Mouse (Mus musculus): ENCODE results near the gene Tufm. TPM values are rescaled to one million over a fixed set of nuclear protein-coding genes. Genes with fewer than 3 reads are reported as not detected.

Tufm gene
- polyA plus RNA-seq, 1 experiment from 2014 or later: 106 TPM

- 0% methylated on average over 40 of the region's 40 CpGs for WGBS
- Histone ChIP-seq H3K9me3 (ENCODE audit: control insufficient read depth, low read length) (no peaks in the 10 kb centered on the region), H3K9ac (ENCODE audit: low read length) (peak overlapping the region; percentile 99), H3K4me2 (ENCODE audit: low read depth, low read length) (peak overlapping the region; percentile 75), H3K4me1 (replicated peaks; ENCODE audit: control insufficient read depth, insufficient read depth, low read length) (peaks cover 12% of the 10 kb centered on the region), H3K27ac (ENCODE audit: low read length) (peak overlapping the region; percentile 99), H3K4me3 (ENCODE audit: low read length) (peak overlapping the region; percentile 90), H3K27me3 (ENCODE audit: control insufficient read depth, insufficient read depth, low read depth, low read length) (no peaks in the 10 kb centered on the region), H3K36me3 (ENCODE audit: control insufficient read depth, insufficient read depth, low read length) (peaks cover 33% of the 10 kb centered on the region)
- ATAC-seq (ENCODE audit: low read depth): no peak; the same call in none of the 2 replicates
Observed at GRCm38 (mm10) chr7:126502751-126503150, 15.6 kb downstream of the Tufm start.

- Histone ChIP-seq H3K4me3 (ENCODE audit: low read length) (peak within 1 kb of the TSS; percentile 90), H3K4me2 (ENCODE audit: low read depth, low read length) (peak within 1 kb of the TSS; percentile 75), H3K4me1 (replicated peaks; ENCODE audit: control insufficient read depth, insufficient read depth, low read length) (peaks cover 12% of the 10 kb centered on the region), H3K27ac (ENCODE audit: low read length) (peak within 1 kb of the TSS; percentile 99), H3K36me3 (ENCODE audit: control insufficient read depth, insufficient read depth, low read length) (peaks cover 27% of the 10 kb centered on the region), H3K27me3 (ENCODE audit: control insufficient read depth, insufficient read depth, low read depth, low read length) (no peaks in the 10 kb centered on the region), H3K9me3 (ENCODE audit: control insufficient read depth, low read length) (no peaks in the 10 kb centered on the region), H3K9ac (ENCODE audit: low read length) (peak within 1 kb of the TSS; percentile 99)
- WGBS: under 1% methylated on average over 50 of the region's 72 CpGs
- ATAC-seq (ENCODE audit: low read depth): peak; percentile 90
Observed at GRCm38 (mm10) chr7:126503273-126503878, 16.2 kb downstream of the Tufm start, which contains the start of gene Atxn2l. Atxn2l (minus strand) TSS chr7:126503437.

- peaks cover 13% of the 10 kb centered on the region for H3K36me3 ChIP-seq (ENCODE audit: control insufficient read depth, insufficient read depth, low read length)
- H3K4me1 ChIP-seq (replicated peaks; ENCODE audit: control insufficient read depth, insufficient read depth, low read length): peaks cover 12% of the 10 kb centered on the region
- WGBS: 57% methylated on average over 2 of the region's 2 CpGs
- ATAC-seq (ENCODE audit: low read depth): no peak
- no peaks in the 10 kb centered on the region for H3K9me3 ChIP-seq (ENCODE audit: control insufficient read depth, low read length)
- H3K4me3 ChIP-seq (ENCODE audit: low read length): no peak overlapping the region
- H3K27me3 ChIP-seq (ENCODE audit: control insufficient read depth, insufficient read depth, low read depth, low read length): no peaks in the 10 kb centered on the region
- H3K27ac ChIP-seq (ENCODE audit: low read length): no peak overlapping the region
- no peak overlapping the region for H3K9ac ChIP-seq (ENCODE audit: low read length)
- H3K4me2 ChIP-seq (ENCODE audit: low read depth, low read length): no peak overlapping the region
Observed at GRCm38 (mm10) chr7:126504913-126505312, 17.8 kb downstream of the Tufm start.

- no peak overlapping the region for H3K4me2 ChIP-seq (ENCODE audit: low read depth, low read length)
- 68% methylated on average over 8 of the region's 8 CpGs for WGBS
- ATAC-seq (ENCODE audit: low read depth): no peak
- no peaks in the 10 kb centered on the region for H3K27me3 ChIP-seq (ENCODE audit: control insufficient read depth, insufficient read depth, low read depth, low read length)
- H3K4me1 ChIP-seq (replicated peaks; ENCODE audit: control insufficient read depth, insufficient read depth, low read length): 0 out of 2 replicates have a peak, but pooled peaks cover 4% of the 10 kb centered on the region
- H3K9me3 ChIP-seq (ENCODE audit: control insufficient read depth, low read length): no peaks in the 10 kb centered on the region
- no peak overlapping the region for H3K27ac ChIP-seq (ENCODE audit: low read length)
- no peaks in the 10 kb centered on the region for H3K36me3 ChIP-seq (ENCODE audit: control insufficient read depth, insufficient read depth, low read length)
- H3K9ac ChIP-seq (ENCODE audit: low read length): no peak overlapping the region
- H3K4me3 ChIP-seq (ENCODE audit: low read length): no peak overlapping the region
Observed at GRCm38 (mm10) chr7:126507126-126507778, 20.1 kb downstream of the Tufm start.

GRCm38 (mm10) chr7:126511287-126511686, 24.1 kb downstream of the Tufm start:
- no peaks in the 10 kb centered on the region for H3K4me1 ChIP-seq (replicated peaks; ENCODE audit: control insufficient read depth, insufficient read depth, low read length)
- WGBS: 68% methylated on average over 3 of the region's 3 CpGs
- H3K27me3 ChIP-seq (ENCODE audit: control insufficient read depth, insufficient read depth, low read depth, low read length): no peaks in the 10 kb centered on the region
- no peak overlapping the region for H3K9ac ChIP-seq (ENCODE audit: low read length)
- no peaks in the 10 kb centered on the region for H3K9me3 ChIP-seq (ENCODE audit: control insufficient read depth, low read length)
- no peak overlapping the region for H3K4me3 ChIP-seq (ENCODE audit: low read length)
- no peak for ATAC-seq (ENCODE audit: low read depth)
- no peak overlapping the region for H3K27ac ChIP-seq (ENCODE audit: low read length)
- no peaks in the 10 kb centered on the region for H3K36me3 ChIP-seq (ENCODE audit: control insufficient read depth, insufficient read depth, low read length)
- no peak overlapping the region for H3K4me2 ChIP-seq (ENCODE audit: low read depth, low read length)

GRCm38 (mm10) chr7:126518261-126518941, 31.2 kb downstream of the Tufm start:
- H3K36me3 ChIP-seq (ENCODE audit: control insufficient read depth, insufficient read depth, low read length): no peaks in the 10 kb centered on the region
- H3K4me1 ChIP-seq (replicated peaks; ENCODE audit: control insufficient read depth, insufficient read depth, low read length): no peaks in the 10 kb centered on the region
- H3K9ac ChIP-seq (ENCODE audit: low read length): no peak overlapping the region
- 87% methylated on average over 5 of the region's 5 CpGs for WGBS
- H3K27ac ChIP-seq (ENCODE audit: low read length): no peak overlapping the region
- H3K4me3 ChIP-seq (ENCODE audit: low read length): no peak overlapping the region
- ATAC-seq (ENCODE audit: low read depth): no peak
- H3K4me2 ChIP-seq (ENCODE audit: low read depth, low read length): no peak overlapping the region
- H3K9me3 ChIP-seq (ENCODE audit: control insufficient read depth, low read length): no peaks in the 10 kb centered on the region
- H3K27me3 ChIP-seq (ENCODE audit: control insufficient read depth, insufficient read depth, low read depth, low read length): no peaks in the 10 kb centered on the region

- no peaks in the 10 kb centered on the region for H3K9me3 ChIP-seq (ENCODE audit: control insufficient read depth, low read length)
- ATAC-seq (ENCODE audit: low read depth): peak; percentile 38; the same call in 1 of the 2 replicates
- H3K9ac ChIP-seq (ENCODE audit: low read length): no peak overlapping the region
- H3K27me3 ChIP-seq (ENCODE audit: control insufficient read depth, insufficient read depth, low read depth, low read length): no peaks in the 10 kb centered on the region
- no peak overlapping the region for H3K4me2 ChIP-seq (ENCODE audit: low read depth, low read length)
- no peaks in the 10 kb centered on the region for H3K4me1 ChIP-seq (replicated peaks; ENCODE audit: control insufficient read depth, insufficient read depth, low read length)
- WGBS: 50% methylated on average over 2 of the region's 2 CpGs
- no peak overlapping the region for H3K4me3 ChIP-seq (ENCODE audit: low read length)
- no peak overlapping the region for H3K27ac ChIP-seq (ENCODE audit: low read length)
- H3K36me3 ChIP-seq (ENCODE audit: control insufficient read depth, insufficient read depth, low read length): no peaks in the 10 kb centered on the region
Observed at GRCm38 (mm10) chr7:126519513-126519912, 32.4 kb downstream of the Tufm start.

GRCm38 (mm10) chr7:126523316-126523715, 36.2 kb downstream of the Tufm start:
- Histone ChIP-seq H3K9ac (ENCODE audit: low read length) (no peak overlapping the region), H3K4me1 (replicated peaks; ENCODE audit: control insufficient read depth, insufficient read depth, low read length) (no peaks in the 10 kb centered on the region), H3K4me3 (ENCODE audit: low read length) (no peak overlapping the region), H3K27me3 (ENCODE audit: control insufficient read depth, insufficient read depth, low read depth, low read length) (no peaks in the 10 kb centered on the region), H3K27ac (ENCODE audit: low read length) (no peak overlapping the region), H3K36me3 (ENCODE audit: control insufficient read depth, insufficient read depth, low read length) (no peaks in the 10 kb centered on the region), H3K4me2 (ENCODE audit: low read depth, low read length) (no peak overlapping the region), H3K9me3 (ENCODE audit: control insufficient read depth, low read length) (no peaks in the 10 kb centered on the region)
- 67% methylated on average over 3 of the region's 3 CpGs for WGBS
- no peak for ATAC-seq (ENCODE audit: low read depth)

GRCm38 (mm10) chr7:126528166-126528577, 41.0 kb downstream of the Tufm start:
- ATAC-seq (ENCODE audit: low read depth): peak; percentile 26; the same call in 1 of the 2 replicates
- H3K4me1 ChIP-seq (replicated peaks; ENCODE audit: control insufficient read depth, insufficient read depth, low read length): no peaks in the 10 kb centered on the region
- H3K36me3 ChIP-seq (ENCODE audit: control insufficient read depth, insufficient read depth, low read length): no peaks in the 10 kb centered on the region
- no peak overlapping the region for H3K27ac ChIP-seq (ENCODE audit: low read length)
- H3K27me3 ChIP-seq (ENCODE audit: control insufficient read depth, insufficient read depth, low read depth, low read length): no peaks in the 10 kb centered on the region
- no peaks in the 10 kb centered on the region for H3K9me3 ChIP-seq (ENCODE audit: control insufficient read depth, low read length)
- no peak overlapping the region for H3K4me3 ChIP-seq (ENCODE audit: low read length)
- H3K9ac ChIP-seq (ENCODE audit: low read length): peak overlapping the region; percentile 32
- H3K4me2 ChIP-seq (ENCODE audit: low read depth, low read length): no peak overlapping the region
- WGBS: 8% methylated on average over 1 of the region's 1 CpGs

Data from lung, embryonic 16.5 days (tissue).